Mouse (Mus musculus) stomach, embryonic 16.5 days (tissue): Measurements from ENCODE around the gene Tmem33. TPM values are rescaled to one million over a fixed set of nuclear protein-coding genes. Genes with fewer than 3 reads are reported as not detected.
A peak's percentile ranks its signal among the peaks of the same experiment; 100 is the strongest.

Source experiments
- ATAC-seq: fragments of 200-750 bp; cut with Nextera tagmentation; 2 replicates; pipeline ENCODE4 v1.8.0; 2017; ENCODE audit warnings: moderate number of reproducible peaks, moderate TSS enrichment; ENCODE audit not compliant: insufficient read depth, low FRiP score
- H3K27ac ChIP-seq: fragments of 300-500 bp; sonication (generic); 2 replicates; pipeline ENCODE4 v1.5.1; 2014; ENCODE audit warnings: low read length
- H3K27me3 ChIP-seq: fragments of 300-500 bp; sonication (generic); 2 replicates; pipeline ENCODE4 v1.6.1; 2014; ENCODE audit warnings: low read length, control low read depth, mixed read lengths; ENCODE audit not compliant: control insufficient read depth, insufficient read depth
- H3K36me3 ChIP-seq: fragments of 300-500 bp; sonication (generic); 2 replicates; pipeline ENCODE4 v1.6.1; 2014; ENCODE audit warnings: low read length; ENCODE audit not compliant: control insufficient read depth, insufficient read depth
- H3K4me1 ChIP-seq: fragments of 300-500 bp; sonication (generic); 2 replicates; pipeline ENCODE4 v1.6.1; 2014; ENCODE audit warnings: low read length, control low read depth, mixed read lengths; ENCODE audit not compliant: control insufficient read depth, insufficient read depth
- H3K4me2 ChIP-seq: fragments of 300-500 bp; sonication (generic); 2 replicates; pipeline ENCODE4 v1.6.1; 2014; ENCODE audit warnings: low read depth, low read length, mixed read lengths
- H3K4me3 ChIP-seq: fragments of 300-500 bp; sonication (generic); replicated peaks from 2 replicates; pipeline ENCODE4 v1.5.1; 2014; ENCODE audit warnings: mild to moderate bottlenecking, low read length
- H3K9ac ChIP-seq: fragments of 300-500 bp; sonication (generic); 2 replicates; pipeline ENCODE4 v1.6.1; 2014; ENCODE audit warnings: low read length
- H3K9me3 ChIP-seq: fragments of 300-500 bp; sonication (generic); replicated peaks from 2 replicates; pipeline ENCODE4 v1.6.1; 2016; ENCODE audit warnings: low read length, control low read depth; ENCODE audit not compliant: control insufficient read depth
- WGBS: fragments of 180-500 bp; shearing (Covaris S2); extraction: QIAGEN DNeasy Blood & Tissue Kit; methylation state at CpG from one replicate; pipeline ENCODE4 v1.1.7; 2014; 5-methylcytosine and 5-hydroxymethylcytosine counted together
- polyA plus RNA-seq: library from polyadenylated mRNA; unstranded; fragments of >200 nt; fragmentation: Nextera tagmentation; extraction: Ambion mirVana; gene quantifications from 2 replicates; pipeline ENCODE4 v1.2.1, GENCODE M21; 2015

The Tmem33 gene
- polyA plus RNA-seq, 1 experiment from 2014 or later, result 97.9 TPM

DNA sequence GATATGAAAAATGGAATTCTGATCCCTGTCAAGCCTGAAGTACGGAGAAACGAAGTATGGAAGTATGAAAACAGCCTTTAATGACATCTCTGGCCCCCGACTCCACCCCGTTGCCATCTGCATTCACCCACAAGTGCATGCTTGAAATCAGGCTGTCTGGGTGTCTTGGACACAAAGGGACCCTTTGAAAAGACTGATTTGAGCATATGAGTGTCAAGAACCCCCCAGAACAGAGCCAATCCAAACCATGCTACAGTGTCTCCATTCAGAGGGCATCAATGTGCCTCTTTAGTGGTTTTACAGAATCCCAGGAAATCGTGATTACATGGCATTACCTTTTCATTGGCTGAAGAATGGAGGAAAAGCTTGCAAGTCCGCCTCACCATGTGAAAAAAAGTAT is 18.7 kb upstream of the Tmem33 start:
- Histone ChIP-seq H3K4me3 (no peak overlapping the region), H3K9me3 (no peaks in the 10 kb centered on the region), H3K27ac (no peak overlapping the region), H3K27me3 (no peaks in the 10 kb centered on the region; the same call in 1 of the 2 replicates), H3K4me1 (no peaks in the 10 kb centered on the region), H3K9ac (no peak overlapping the region), H3K4me2 (no peak overlapping the region), H3K36me3 (no peaks in the 10 kb centered on the region)
- ATAC-seq, result no peak
- WGBS, result 71% methylated on average over 6 of the region's 6 CpGs

DNA sequence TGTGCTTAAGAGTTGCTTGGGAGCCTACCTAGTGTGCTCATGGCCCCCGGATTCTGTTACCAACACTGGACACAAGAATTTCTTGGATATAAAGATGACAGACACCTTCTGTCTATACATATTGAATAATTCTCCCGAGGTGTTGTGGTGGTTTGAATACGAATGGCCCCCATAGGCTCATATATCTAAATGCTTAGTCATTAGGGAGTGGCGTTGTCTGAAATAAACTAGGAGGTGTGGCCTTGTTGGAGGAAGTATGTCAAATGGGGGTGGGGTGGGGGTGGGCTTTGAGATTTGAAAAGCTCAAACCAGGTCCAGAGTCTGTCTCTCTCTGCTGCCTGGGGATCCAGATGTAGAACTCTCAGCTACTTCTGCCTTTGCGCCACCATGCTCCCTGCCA is 17.1 kb upstream of the Tmem33 start:
- Histone ChIP-seq H3K4me2 (no peak overlapping the region), H3K27me3 (no peaks in the 10 kb centered on the region; the same call in 1 of the 2 replicates), H3K27ac (no peak overlapping the region), H3K9me3 (no peaks in the 10 kb centered on the region), H3K4me1 (no peaks in the 10 kb centered on the region), H3K36me3 (no peaks in the 10 kb centered on the region), H3K4me3 (no peak overlapping the region), H3K9ac (no peak overlapping the region)
- 83% methylated on average over 5 of the region's 5 CpGs for WGBS
- ATAC-seq, result no peak

DNA sequence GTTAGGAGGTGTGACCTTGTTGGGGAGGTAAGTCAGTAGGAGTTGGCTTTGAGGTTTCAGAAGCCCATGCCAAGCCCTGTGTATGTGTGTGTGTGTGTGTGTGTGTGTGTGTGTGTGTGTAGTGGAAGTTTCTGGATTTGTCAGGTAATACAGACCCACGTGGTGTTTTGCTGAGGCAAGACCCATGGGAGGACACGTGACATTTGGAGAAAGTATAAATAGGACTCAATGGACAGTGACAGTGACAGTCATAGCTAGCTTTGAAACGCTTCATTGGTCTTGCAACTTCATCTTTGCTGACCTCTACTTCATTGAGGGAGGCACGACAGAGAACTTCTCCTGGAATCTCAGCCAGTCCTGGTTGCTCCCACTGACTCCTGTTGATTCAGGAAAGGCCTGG is 8.1 kb upstream of the Tmem33 start:
- Histone ChIP-seq H3K4me2 (no peak overlapping the region), H3K9ac (no peak overlapping the region), H3K36me3 (no peaks in the 10 kb centered on the region), H3K9me3 (no peaks in the 10 kb centered on the region), H3K27ac (no peak overlapping the region), H3K4me1 (no peaks in the 10 kb centered on the region), H3K4me3 (no peak overlapping the region), H3K27me3 (no peaks in the 10 kb centered on the region)
- 75% methylated on average over 4 of the region's 4 CpGs for WGBS
- no peak for ATAC-seq

DNA sequence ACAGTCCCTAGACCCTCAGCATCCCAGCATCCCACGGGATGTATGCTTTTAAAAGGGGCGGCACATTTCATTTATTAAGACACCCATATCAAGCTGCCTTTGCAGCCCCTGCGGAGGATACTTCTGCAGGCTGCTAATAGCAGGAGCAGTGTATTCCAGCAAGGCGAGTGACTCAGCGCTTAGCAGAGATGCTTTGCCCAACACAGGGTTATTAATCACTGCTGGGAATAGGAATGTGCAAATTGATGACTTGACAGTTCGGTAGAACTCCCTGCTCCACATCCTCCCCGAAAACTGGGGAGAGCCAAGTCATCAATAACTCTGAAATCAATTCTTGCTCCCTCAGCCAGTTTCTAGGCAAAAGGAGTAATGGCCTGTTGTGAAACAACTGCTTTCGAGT is 4.7 kb upstream of the Tmem33 start:
- no peak overlapping the region for H3K4me2 ChIP-seq
- H3K36me3 ChIP-seq, result no peaks in the 10 kb centered on the region
- H3K4me3 ChIP-seq, result no peak overlapping the region
- no peaks in the 10 kb centered on the region for H3K4me1 ChIP-seq
- no peaks in the 10 kb centered on the region for H3K27me3 ChIP-seq
- no peak for ATAC-seq
- H3K9ac ChIP-seq, result no peak overlapping the region
- WGBS, result 49% methylated on average over 8 of the region's 8 CpGs
- no peak overlapping the region for H3K27ac ChIP-seq
- H3K9me3 ChIP-seq, result no peaks in the 10 kb centered on the region

DNA sequence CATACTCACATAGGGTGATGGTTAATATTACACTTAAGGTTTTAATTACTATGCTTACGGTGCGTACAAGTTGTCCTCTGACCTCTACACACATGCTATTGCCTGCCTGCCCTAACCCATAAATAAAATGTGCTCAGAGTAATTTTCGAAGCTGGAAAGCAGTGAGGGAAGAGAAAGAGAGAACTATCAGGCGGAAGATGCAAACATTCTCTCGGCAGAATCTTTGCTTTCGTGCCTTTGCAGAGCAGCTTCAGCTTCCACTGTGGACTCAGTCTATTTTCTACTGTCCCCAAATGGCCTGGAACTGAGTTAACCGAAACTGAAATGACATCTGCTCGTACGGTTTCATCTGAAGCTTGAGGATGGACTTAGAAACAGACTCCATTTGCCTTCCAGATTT is 1.9 kb upstream of the Tmem33 start:
- no peaks in the 10 kb centered on the region for H3K9me3 ChIP-seq
- H3K4me3 ChIP-seq, result no peak overlapping the region
- peaks cover 10% of the 10 kb centered on the region; the same call in 1 of the 2 replicates for H3K4me1 ChIP-seq
- no peaks in the 10 kb centered on the region for H3K27me3 ChIP-seq
- no peaks in the 10 kb centered on the region for H3K36me3 ChIP-seq
- ATAC-seq, result no peak
- WGBS, result 86% methylated on average over 9 of the region's 9 CpGs
- no peak overlapping the region for H3K27ac ChIP-seq
- no peak overlapping the region for H3K9ac ChIP-seq
- H3K4me2 ChIP-seq, result no peak overlapping the region

DNA sequence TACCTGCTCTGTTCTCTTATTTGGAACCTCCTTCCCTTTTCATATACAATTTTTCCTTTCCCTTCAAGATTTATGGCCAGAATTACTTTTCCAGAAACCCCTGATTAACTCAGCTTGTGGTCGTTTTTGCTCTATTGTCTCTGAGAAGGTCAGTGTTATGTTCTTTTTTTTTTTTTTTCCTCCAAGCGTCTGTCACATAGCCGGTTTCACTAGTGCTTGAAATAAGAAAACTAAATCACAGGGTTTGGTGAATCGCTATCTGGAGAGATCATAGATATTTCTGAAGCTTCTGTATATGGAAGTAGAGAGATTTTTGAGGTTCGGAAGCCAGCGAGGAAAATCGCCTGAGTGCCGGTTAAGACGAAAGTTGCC is 220 bp upstream of the Tmem33 start:
- Histone ChIP-seq H3K9ac (peak overlapping the region; percentile 70), H3K4me1 (peaks cover 10% of the 10 kb centered on the region; the same call in 1 of the 2 replicates), H3K4me2 (peak overlapping the region; percentile 66), H3K9me3 (no peaks in the 10 kb centered on the region), H3K36me3 (0 out of 2 replicates have a peak, but pooled peaks cover 6% of the 10 kb centered on the region), H3K27ac (peak overlapping the region; percentile 98), H3K27me3 (no peaks in the 10 kb centered on the region), H3K4me3 (peak overlapping the region; percentile 84)
- ATAC-seq, result no peak
- 0% methylated on average over 9 of the region's 9 CpGs for WGBS

DNA sequence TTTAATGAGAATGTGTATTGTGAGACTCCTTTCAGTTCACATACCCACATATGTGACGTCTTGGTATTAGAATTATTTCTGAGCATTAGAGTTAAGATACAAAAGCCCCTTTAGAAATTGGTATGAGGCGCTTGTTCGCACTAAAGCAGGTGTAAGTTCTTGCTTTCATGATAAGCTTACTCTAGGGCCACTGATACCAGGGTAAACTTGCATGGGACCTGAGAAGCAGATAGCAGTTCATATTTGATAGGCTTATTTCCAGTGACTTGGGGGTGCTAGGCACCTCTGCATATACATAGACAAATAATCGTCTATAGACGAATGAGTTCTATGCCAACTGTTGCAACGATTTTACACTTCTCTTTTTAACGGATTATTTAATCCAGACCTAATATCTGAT is 2.6 kb downstream of the Tmem33 start:
- Histone ChIP-seq H3K36me3 (peaks cover 21% of the 10 kb centered on the region), H3K4me3 (no peak overlapping the region), H3K4me2 (no peak overlapping the region), H3K9me3 (no peaks in the 10 kb centered on the region), H3K27me3 (no peaks in the 10 kb centered on the region), H3K27ac (no peak overlapping the region), H3K4me1 (peaks cover 10% of the 10 kb centered on the region; the same call in 1 of the 2 replicates), H3K9ac (no peak overlapping the region)
- 86% methylated on average over 7 of the region's 7 CpGs for WGBS
- ATAC-seq, result no peak

DNA sequence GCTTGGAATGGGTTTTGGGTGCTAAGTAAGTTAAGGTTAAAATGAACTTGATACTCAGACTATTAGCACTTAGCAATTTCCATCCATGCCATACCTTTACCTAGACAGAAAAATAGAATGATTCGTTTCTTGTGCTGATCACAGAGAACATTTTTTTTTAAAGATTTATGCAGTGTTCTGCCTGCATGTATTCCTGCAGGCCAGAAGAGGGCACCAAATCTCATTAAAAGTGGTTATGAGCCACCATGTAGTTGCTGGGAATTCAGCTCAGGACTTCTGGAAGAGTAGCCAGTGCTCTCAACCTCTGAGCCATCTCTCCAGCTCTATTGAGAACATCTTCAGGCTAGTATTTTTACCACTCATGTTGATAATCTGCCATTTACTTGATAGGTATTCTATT is 5.7 kb downstream of the Tmem33 start:
- ATAC-seq, result no peak
- H3K4me2 ChIP-seq, result no peak overlapping the region
- no peaks in the 10 kb centered on the region for H3K9me3 ChIP-seq
- no peaks in the 10 kb centered on the region for H3K27me3 ChIP-seq
- H3K36me3 ChIP-seq, result peaks cover 25% of the 10 kb centered on the region
- no peak overlapping the region for H3K9ac ChIP-seq
- no peak overlapping the region for H3K27ac ChIP-seq
- peaks cover 10% of the 10 kb centered on the region; the same call in 1 of the 2 replicates for H3K4me1 ChIP-seq
- 95% methylated on average over 1 of the region's 1 CpGs for WGBS
- H3K4me3 ChIP-seq, result no peak overlapping the region

DNA sequence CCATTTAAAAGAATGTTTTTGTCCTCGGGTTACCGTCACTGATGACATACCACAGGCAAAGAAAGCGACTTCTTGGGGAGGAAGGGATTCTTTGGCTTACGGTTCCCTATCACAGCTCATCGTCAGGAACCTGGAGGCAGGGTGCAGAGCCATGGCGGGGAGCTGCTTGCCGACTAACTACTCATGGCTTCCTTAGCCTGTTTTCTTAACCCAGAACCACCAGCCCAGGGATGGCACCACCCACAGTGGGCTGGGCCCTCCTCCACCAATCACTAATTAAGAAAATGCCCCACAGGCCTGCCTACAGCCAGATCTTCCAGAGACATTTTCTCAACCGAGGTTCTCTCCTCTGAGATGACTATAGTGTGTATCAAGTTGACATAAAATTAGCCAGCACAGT is 8.9 kb downstream of the Tmem33 start:
- H3K4me2 ChIP-seq, result no peak overlapping the region

DNA sequence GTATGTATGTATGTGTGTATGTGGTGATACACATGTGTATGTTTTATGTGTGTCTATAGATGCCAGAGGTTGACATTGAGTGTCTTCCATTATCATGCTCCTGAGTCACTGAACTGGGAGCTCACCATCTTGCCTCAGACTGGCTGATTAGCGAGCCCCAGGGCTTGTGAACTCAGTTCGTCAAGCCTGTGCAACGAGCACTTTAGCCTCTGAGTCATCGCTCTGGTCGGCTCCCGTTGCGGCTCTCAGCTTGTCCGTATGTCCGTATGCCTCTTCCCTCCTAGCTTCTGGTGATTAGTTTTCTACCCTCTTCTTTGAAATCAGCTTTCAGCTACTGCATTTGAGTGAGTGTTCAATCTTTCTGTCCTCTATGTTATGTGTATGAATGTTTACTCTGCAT is 19.0 kb downstream of the Tmem33 start:
- Histone ChIP-seq H3K9ac (no peak overlapping the region), H3K4me1 (no peaks in the 10 kb centered on the region), H3K36me3 (peaks cover 3% of the 10 kb centered on the region; the same call in 1 of the 2 replicates), H3K4me3 (no peak overlapping the region), H3K27ac (no peak overlapping the region), H3K9me3 (no peaks in the 10 kb centered on the region), H3K27me3 (no peaks in the 10 kb centered on the region), H3K4me2 (no peak overlapping the region)
- no peak for ATAC-seq
- 90% methylated on average over 9 of the region's 9 CpGs for WGBS

More for the DNA sequence above, 8.9 kb downstream of the Tmem33 start:
- no peaks in the 10 kb centered on the region for H3K9me3 ChIP-seq
- H3K4me3 ChIP-seq, result no peak overlapping the region
- H3K27me3 ChIP-seq, result no peaks in the 10 kb centered on the region
- no peak overlapping the region for H3K9ac ChIP-seq
- H3K27ac ChIP-seq, result no peak overlapping the region
- ATAC-seq, result no peak
- H3K36me3 ChIP-seq, result peaks cover 25% of the 10 kb centered on the region
- H3K4me1 ChIP-seq, result no peaks in the 10 kb centered on the region
- 90% methylated on average over 8 of the region's 8 CpGs for WGBS
